Mouse (Mus musculus): ENCODE results near the gene Tbc1d4. TPM values are rescaled to one million over a fixed set of nuclear protein-coding genes. Genes with fewer than 3 reads are reported as not detected.

The Tbc1d4 gene
- polyA plus RNA-seq, 1 experiment from 2014 or later: 4.3 TPM

GRCm38 (mm10) chr14:101650551-101650950 lies 41.6 kb upstream of the Tbc1d4 start:
- 67% methylated on average over 4 of the region's 4 CpGs for WGBS
- Histone ChIP-seq H3K27me3 (replicated peaks; ENCODE audit: control insufficient read depth, insufficient read depth, low read length) (no peaks in the 10 kb centered on the region), H3K4me3 (ENCODE audit: low read depth, low read length) (no peak overlapping the region), H3K27ac (ENCODE audit: low read depth, low read length) (no peak overlapping the region), H3K9me3 (ENCODE audit: control insufficient read depth) (no peaks in the 10 kb centered on the region), H3K9ac (ENCODE audit: low read depth, low read length) (no peak overlapping the region), H3K4me1 (replicated peaks; ENCODE audit: control insufficient read depth, insufficient read depth, low read length) (0 out of 2 replicates have a peak, but pooled peaks cover 2% of the 10 kb centered on the region), H3K4me2 (replicated peaks; ENCODE audit: low read depth) (no peak overlapping the region), H3K36me3 (ENCODE audit: control insufficient read depth, insufficient read depth) (no peaks in the 10 kb centered on the region)
- ATAC-seq: no peak
- TF ChIP-seq CTCF (IDR thresholded peaks at IDR 0.05; ENCODE audit: low read depth): no peak

GRCm38 (mm10) chr14:101644948-101645347 lies 36.0 kb upstream of the Tbc1d4 start:
- WGBS: 72% methylated on average over 1 of the region's 1 CpGs
- no peak overlapping the region for H3K27ac ChIP-seq (ENCODE audit: low read depth, low read length)
- no peak overlapping the region for H3K4me2 ChIP-seq (replicated peaks; ENCODE audit: low read depth)
- H3K4me1 ChIP-seq (replicated peaks; ENCODE audit: control insufficient read depth, insufficient read depth, low read length): no peaks in the 10 kb centered on the region
- H3K9ac ChIP-seq (ENCODE audit: low read depth, low read length): no peak overlapping the region
- TF ChIP-seq CTCF (IDR thresholded peaks at IDR 0.05; ENCODE audit: low read depth): no peak
- H3K9me3 ChIP-seq (ENCODE audit: control insufficient read depth): no peaks in the 10 kb centered on the region
- no peaks in the 10 kb centered on the region for H3K27me3 ChIP-seq (replicated peaks; ENCODE audit: control insufficient read depth, insufficient read depth, low read length)
- no peaks in the 10 kb centered on the region for H3K36me3 ChIP-seq (ENCODE audit: control insufficient read depth, insufficient read depth)
- ATAC-seq: peak; percentile 88
- no peak overlapping the region for H3K4me3 ChIP-seq (ENCODE audit: low read depth, low read length)

GRCm38 (mm10) chr14:101640153-101640843 lies 31.3 kb upstream of the Tbc1d4 start, which contains the start of gene Commd6:
Gene Commd6, minus strand, starts transcription at chr14:101640686.
- under 1% methylated on average over 39 of the region's 39 CpGs for WGBS
- Histone ChIP-seq H3K9me3 (ENCODE audit: control insufficient read depth) (no peaks in the 10 kb centered on the region), H3K36me3 (ENCODE audit: control insufficient read depth, insufficient read depth) (peaks cover 4% of the 10 kb centered on the region; the same call in 1 of the 2 replicates), H3K9ac (ENCODE audit: low read depth, low read length) (peak within 1 kb of the TSS; percentile 59), H3K4me3 (ENCODE audit: low read depth, low read length) (peak within 1 kb of the TSS; percentile 65), H3K27ac (ENCODE audit: low read depth, low read length) (peak within 1 kb of the TSS; percentile 69), H3K4me1 (replicated peaks; ENCODE audit: control insufficient read depth, insufficient read depth, low read length) (no peaks in the 10 kb centered on the region; the same call in 1 of the 2 replicates), H3K4me2 (replicated peaks; ENCODE audit: low read depth) (peak within 1 kb of the TSS; percentile 64), H3K27me3 (replicated peaks; ENCODE audit: control insufficient read depth, insufficient read depth, low read length) (no peaks in the 10 kb centered on the region)
- ATAC-seq: peak; percentile 95
- TF ChIP-seq CTCF (IDR thresholded peaks at IDR 0.05; ENCODE audit: low read depth): peak; percentile 21; the same call in 1 of the 2 replicates

- no peak for TF ChIP-seq CTCF (IDR thresholded peaks at IDR 0.05; ENCODE audit: low read depth)
- Histone ChIP-seq H3K36me3 (ENCODE audit: control insufficient read depth, insufficient read depth) (peaks cover 22% of the 10 kb centered on the region), H3K27me3 (replicated peaks; ENCODE audit: control insufficient read depth, insufficient read depth, low read length) (no peaks in the 10 kb centered on the region), H3K4me1 (replicated peaks; ENCODE audit: control insufficient read depth, insufficient read depth, low read length) (no peaks in the 10 kb centered on the region; the same call in 1 of the 2 replicates), H3K9ac (ENCODE audit: low read depth, low read length) (no peak overlapping the region), H3K4me2 (replicated peaks; ENCODE audit: low read depth) (no peak overlapping the region), H3K4me3 (ENCODE audit: low read depth, low read length) (no peak overlapping the region), H3K9me3 (ENCODE audit: control insufficient read depth) (no peaks in the 10 kb centered on the region), H3K27ac (ENCODE audit: low read depth, low read length) (no peak overlapping the region)
- ATAC-seq: no peak
- 82% methylated on average over 6 of the region's 6 CpGs for WGBS
These were observed 28.4 kb upstream of the Tbc1d4 start for GRCm38 (mm10) chr14:101637381-101637780.

- Histone ChIP-seq H3K4me2 (replicated peaks; ENCODE audit: low read depth) (no peak overlapping the region), H3K4me1 (replicated peaks; ENCODE audit: control insufficient read depth, insufficient read depth, low read length) (no peaks in the 10 kb centered on the region; the same call in 1 of the 2 replicates), H3K27ac (ENCODE audit: low read depth, low read length) (no peak overlapping the region), H3K4me3 (ENCODE audit: low read depth, low read length) (no peak overlapping the region), H3K36me3 (ENCODE audit: control insufficient read depth, insufficient read depth) (peaks cover 24% of the 10 kb centered on the region), H3K9me3 (ENCODE audit: control insufficient read depth) (no peaks in the 10 kb centered on the region), H3K9ac (ENCODE audit: low read depth, low read length) (no peak overlapping the region), H3K27me3 (replicated peaks; ENCODE audit: control insufficient read depth, insufficient read depth, low read length) (no peaks in the 10 kb centered on the region)
- TF ChIP-seq CTCF (IDR thresholded peaks at IDR 0.05; ENCODE audit: low read depth): peak; percentile 53
- WGBS: 100% methylated on average over 1 of the region's 1 CpGs
- no peak for ATAC-seq
These were observed 26.8 kb upstream of the Tbc1d4 start for GRCm38 (mm10) chr14:101635765-101636164.

- peaks cover 22% of the 10 kb centered on the region for H3K36me3 ChIP-seq (ENCODE audit: control insufficient read depth, insufficient read depth)
- H3K4me1 ChIP-seq (replicated peaks; ENCODE audit: control insufficient read depth, insufficient read depth, low read length): no peaks in the 10 kb centered on the region
- no peaks in the 10 kb centered on the region for H3K9me3 ChIP-seq (ENCODE audit: control insufficient read depth)
- H3K27ac ChIP-seq (ENCODE audit: low read depth, low read length): no peak overlapping the region
- H3K9ac ChIP-seq (ENCODE audit: low read depth, low read length): no peak overlapping the region
- 82% methylated on average over 2 of the region's 2 CpGs for WGBS
- H3K27me3 ChIP-seq (replicated peaks; ENCODE audit: control insufficient read depth, insufficient read depth, low read length): no peaks in the 10 kb centered on the region
- ATAC-seq: no peak
- no peak for TF ChIP-seq CTCF (IDR thresholded peaks at IDR 0.05; ENCODE audit: low read depth)
- H3K4me2 ChIP-seq (replicated peaks; ENCODE audit: low read depth): no peak overlapping the region
- no peak overlapping the region for H3K4me3 ChIP-seq (ENCODE audit: low read depth, low read length)
These were observed 21.6 kb upstream of the Tbc1d4 start for GRCm38 (mm10) chr14:101630548-101630947.

Data from intestine, postnatal 0 days (tissue).